Mouse (Mus musculus) CH12.LX (cell line): Measurements from ENCODE around the gene Selenos. TPM values are rescaled to one million over a fixed set of nuclear protein-coding genes. Genes with fewer than 3 reads are reported as not detected.

ENCODE experiments used
- DNase-seq: peaks from one replicate; pipeline ENCODE4 v3.0.0-alpha.2; 2013; ENCODE audit errors: extremely low read depth
- H3K27ac ChIP-seq: 2 replicates; pipeline ENCODE4 v1.5.1; 2012; ENCODE audit warnings: low read depth, mild to moderate bottlenecking, control low read depth, moderate library complexity; ENCODE audit not compliant: insufficient read depth
- H3K27me3 ChIP-seq: replicated peaks from 2 replicates; pipeline ENCODE3; 2012; ENCODE audit warnings: inconsistent platforms
- H3K36me3 ChIP-seq, 2 experiments: replicated peaks in 1 of 2; 2 replicates each; pipeline versions ENCODE3 to v1.6.1; 2012; ENCODE audit warnings: inconsistent platforms in 1 of 2, low read length in 1 of 2, mild to moderate bottlenecking in 1 of 2, mixed read lengths in 1 of 2, moderate library complexity in 1 of 2; ENCODE audit not compliant: control insufficient read depth in 1 of 2, insufficient read depth in 1 of 2
- H3K4me1 ChIP-seq, 2 experiments: 2 replicates each; pipeline ENCODE4 v1.6.1; 2012; ENCODE audit warnings: inconsistent platforms in 1 of 2, moderate library complexity in 1 of 2; ENCODE audit not compliant: insufficient read depth in 2 of 2, control insufficient read depth in 1 of 2
- H3K4me2 ChIP-seq: 2 replicates; pipeline ENCODE4 v1.6.1; 2012; ENCODE audit warnings: low read depth, mild to moderate bottlenecking, control low read depth; ENCODE audit not compliant: poor library complexity, insufficient read depth, severe bottlenecking
- H3K4me3 ChIP-seq, 3 experiments: fragments of 150-350 bp in 1 of 3; sonication (generic) in 1 of 3; replicated peaks in 1 of 3; 2 replicates each; pipeline versions ENCODE3 to v1.5.1; 2011 to 2012; ENCODE audit warnings: low read depth in 2 of 3, low read length in 2 of 3, mild to moderate bottlenecking in 2 of 3, moderate library complexity in 2 of 3, control low read depth in 1 of 3, improper control_type of control experiment in 1 of 3, inconsistent platforms in 1 of 3, mixed read lengths in 1 of 3; ENCODE audit not compliant: poor library complexity in 1 of 3
- H3K79me2 ChIP-seq: replicated peaks from 2 replicates; pipeline ENCODE4 v1.6.1; 2012; ENCODE audit warnings: mild to moderate bottlenecking, moderate library complexity; ENCODE audit not compliant: control insufficient read depth, poor library complexity, insufficient read depth, severe bottlenecking; ENCODE audit errors: extremely low read depth
- H3K9ac ChIP-seq: 2 replicates; pipeline ENCODE4 v1.6.1; 2012; ENCODE audit warnings: low read depth, mild to moderate bottlenecking, control low read depth, moderate library complexity; ENCODE audit not compliant: insufficient read depth
- H3K9me3 ChIP-seq: replicated peaks from 2 replicates; pipeline ENCODE3; 2012; ENCODE audit warnings: low read length, inconsistent platforms, mixed read lengths
- BHLHE40 ChIP-seq: IDR thresholded peaks from 2 replicates; pipeline ENCODE4 v1.6.1; 2011; ENCODE audit warnings: mild to moderate bottlenecking, low read depth, low read length, improper control_type of control experiment
- CHD2 ChIP-seq: IDR thresholded peaks from 2 replicates; pipeline ENCODE4 v1.6.1; 2011; ENCODE audit warnings: low read length, improper control_type of control experiment
- ELF1 ChIP-seq: IDR thresholded peaks from 2 replicates; pipeline ENCODE4 v1.6.1; 2014; ENCODE audit warnings: low read depth, mild to moderate bottlenecking, inconsistent platforms, low read length, improper control_type of control experiment
- ETS1 ChIP-seq: conservative IDR thresholded peaks from 2 replicates; pipeline ENCODE4 v1.6.1; 2012; ENCODE audit warnings: low read depth, mild to moderate bottlenecking, inconsistent platforms, low read length, improper control_type of control experiment, moderate library complexity
- HCFC1 ChIP-seq: IDR thresholded peaks from 2 replicates; pipeline ENCODE4 v1.6.1; 2012; ENCODE audit warnings: low read depth, mild to moderate bottlenecking, inconsistent platforms, low read length, improper control_type of control experiment
- IRF4 ChIP-seq: IDR thresholded peaks from 2 replicates; pipeline ENCODE4 v1.6.1; 2014; ENCODE audit warnings: low read depth, mild to moderate bottlenecking, inconsistent platforms, low read length, improper control_type of control experiment
- JUN ChIP-seq: IDR thresholded peaks from 2 replicates; pipeline ENCODE4 v1.6.1; 2011; ENCODE audit warnings: low read depth, mild to moderate bottlenecking, low read length, improper control_type of control experiment, moderate library complexity; ENCODE audit not compliant: insufficient read depth
- JUND ChIP-seq: conservative IDR thresholded peaks from 2 replicates; pipeline ENCODE4 v1.6.1; 2011; ENCODE audit warnings: low read depth, low read length, improper control_type of control experiment
- KAT2A ChIP-seq: IDR thresholded peaks from 2 replicates; pipeline ENCODE4 v1.6.1; 2012; ENCODE audit warnings: low read length, improper control_type of control experiment, inconsistent platforms; ENCODE audit not compliant: insufficient replicate concordance
- MAFK ChIP-seq: IDR thresholded peaks from 2 replicates; pipeline ENCODE4 v1.6.1; 2011; ENCODE audit warnings: low read length, improper control_type of control experiment; ENCODE audit not compliant: insufficient replicate concordance
- MAX ChIP-seq: IDR thresholded peaks from 2 replicates; pipeline ENCODE4 v1.6.1; 2011; ENCODE audit warnings: low read length, improper control_type of control experiment
- MEF2A ChIP-seq: IDR thresholded peaks from 2 replicates; pipeline ENCODE4 v1.6.1; 2014; ENCODE audit warnings: low read depth, mild to moderate bottlenecking, inconsistent platforms, low read length, improper control_type of control experiment, borderline replicate concordance
- MXI1 ChIP-seq: IDR thresholded peaks from 2 replicates; pipeline ENCODE4 v1.6.1; 2011; ENCODE audit warnings: mild to moderate bottlenecking, low read depth, low read length, improper control_type of control experiment
- MYC ChIP-seq: IDR thresholded peaks from 2 replicates; pipeline ENCODE4 v1.6.1; 2011; ENCODE audit warnings: low read depth, mild to moderate bottlenecking, improper control_type of control experiment, low read length
- NRF1 ChIP-seq: IDR thresholded peaks from 2 replicates; pipeline ENCODE4 v1.6.1; 2014; ENCODE audit warnings: low read depth, mild to moderate bottlenecking, inconsistent platforms, low read length, improper control_type of control experiment, moderate library complexity
- POLR2A ChIP-seq: IDR thresholded peaks from 2 replicates; pipeline ENCODE4 v1.6.1; 2011; ENCODE audit warnings: low read depth, mild to moderate bottlenecking, improper control_type of control experiment, low read length
- POLR2AphosphoS2 ChIP-seq: IDR thresholded peaks from 2 replicates; pipeline ENCODE4 v1.6.1; 2011; ENCODE audit warnings: low read depth, low read length, improper control_type of control experiment
- RAD21 ChIP-seq: IDR thresholded peaks from 2 replicates; pipeline ENCODE4 v1.6.1; 2011; ENCODE audit warnings: low read depth, mild to moderate bottlenecking, low read length, improper control_type of control experiment, moderate library complexity
- RCOR1 ChIP-seq: conservative IDR thresholded peaks from 2 replicates; pipeline ENCODE4 v1.6.1; 2012; ENCODE audit warnings: low read depth, mild to moderate bottlenecking, inconsistent platforms, low read length, improper control_type of control experiment
- SIN3A ChIP-seq: IDR thresholded peaks from 2 replicates; pipeline ENCODE4 v1.6.1; 2012; ENCODE audit warnings: low read length, improper control_type of control experiment, inconsistent platforms
- SMC3 ChIP-seq: IDR thresholded peaks from 2 replicates; pipeline ENCODE4 v1.6.1; 2011; ENCODE audit warnings: low read depth, low read length, improper control_type of control experiment
- TBP ChIP-seq: conservative IDR thresholded peaks from 2 replicates; pipeline ENCODE4 v1.6.1; 2011; ENCODE audit warnings: low read depth, low read length, improper control_type of control experiment
- USF1 ChIP-seq: IDR thresholded peaks from 2 replicates; pipeline ENCODE4 v1.6.1; 2014; ENCODE audit warnings: low read depth, mild to moderate bottlenecking, inconsistent platforms, low read length, improper control_type of control experiment
- USF2 ChIP-seq: conservative IDR thresholded peaks from 2 replicates; pipeline ENCODE4 v1.6.1; 2011; ENCODE audit warnings: low read depth, low read length, improper control_type of control experiment
- ZC3H11A ChIP-seq: IDR thresholded peaks from 2 replicates; pipeline ENCODE4 v1.6.1; 2012; ENCODE audit warnings: low read depth, mild to moderate bottlenecking, inconsistent platforms, low read length, improper control_type of control experiment
- ZNF384 ChIP-seq: IDR thresholded peaks from 2 replicates; pipeline ENCODE4 v1.6.1; 2012; ENCODE audit warnings: low read depth, low read length, improper control_type of control experiment, inconsistent platforms
- dilution Hi-C: fragments of 300-500 bp; cut with MboI; formaldehyde crosslinking; loops from 2 replicates; pipeline ENCODE4 v1.14.3; 2020; ENCODE audit warnings: low sequenced_read_pairs; ENCODE audit not compliant: extremely low pct_unique_long_range_greater_than_20kb, extremely low pct_ligation_motif_present
- in situ Hi-C: fragments of 300-500 bp; cut with MboI; formaldehyde crosslinking; loops from 3 replicates; pipeline ENCODE4 v1.14.3; 2019; ENCODE audit warnings: low sequenced_read_pairs, low pct_ligation_motif_present, low pct_unique_long_range_greater_than_20kb, mixed read lengths
- polyA plus RNA-seq: library from polyadenylated mRNA; unstranded; fragments of >175 nt; gene quantifications from 2 replicates; pipeline ENCODE4 v1.2.1, GENCODE M21; 2012; ENCODE audit warnings: low read depth; ENCODE audit not compliant: insufficient read length
- total RNA-seq, 2 experiments: library from RNA; depleted of rRNA; stranded (reverse); fragments of 300-350 nt in 1 of 2; fragments of >200 nt in 1 of 2; gene quantifications; 2 replicates each; pipeline ENCODE4 v1.2.3; 2012 to 2014

The Selenos gene
- total and polyA plus RNA-seq, 3 experiments: 75.0 to 112 (median 101) TPM

DNA sequence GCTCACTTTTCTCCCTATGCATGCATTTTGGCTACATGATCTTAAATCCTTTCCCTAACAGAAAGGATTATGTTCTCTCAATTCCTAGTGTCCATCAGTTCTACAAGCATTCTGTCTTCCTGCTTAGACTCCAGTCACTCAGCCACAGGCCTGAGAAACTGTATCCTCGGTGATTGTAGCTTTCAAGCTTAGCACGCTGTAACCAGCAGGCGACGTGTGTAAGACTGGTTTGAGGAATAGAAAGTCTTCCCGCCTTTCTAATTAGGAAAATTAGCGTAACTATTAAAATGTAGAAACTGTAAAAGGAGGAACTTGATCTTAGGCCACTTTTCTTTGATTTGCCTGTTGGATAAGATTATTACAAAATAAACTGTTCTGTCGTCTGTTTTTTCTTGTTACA is 39.3 kb downstream of the Selenos start:
- Histone ChIP-seq H3K4me1 (peaks cover 3 to 55% of the 10 kb centered on the region in 2 experiments; a peak in 3 of 4 replicates), H3K79me2 (no peaks in the 10 kb centered on the region), H3K27ac (no peak overlapping the region), H3K9ac (no peak overlapping the region), H3K4me2 (no peak overlapping the region), H3K36me3 (no peaks in the 10 kb centered on the region), H3K27me3 (peaks cover 3% of the 10 kb centered on the region), H3K4me3 (no peak overlapping the region), H3K9me3 (peaks cover 2% of the 10 kb centered on the region)
- in situ Hi-C loops (loop anchor here (10.0 kb wide), 1 partner anchor 56 kb away; no protein-coding TSS in a partner anchor), dilution Hi-C loops (no loop called here)
- no peak for DNase-seq
- no peak for TF ChIP-seq MXI1
- TF ChIP-seq POLR2AphosphoS2: no peak
- no peak for TF ChIP-seq ELF1
- TF ChIP-seq MAFK: no peak
- TF ChIP-seq RAD21: no peak
- TF ChIP-seq CHD2: no peak
- TF ChIP-seq SIN3A: no peak
- TF ChIP-seq KAT2A: no peak
- no peak for TF ChIP-seq ZC3H11A
- TF ChIP-seq MEF2A: no peak
- no peak for TF ChIP-seq TBP
- TF ChIP-seq JUN: no peak
- no peak for TF ChIP-seq ZNF384
- no peak for TF ChIP-seq USF1
- TF ChIP-seq MAX: no peak
- TF ChIP-seq MYC: no peak
- TF ChIP-seq, all 38 proteins: peak for 0

DNA sequence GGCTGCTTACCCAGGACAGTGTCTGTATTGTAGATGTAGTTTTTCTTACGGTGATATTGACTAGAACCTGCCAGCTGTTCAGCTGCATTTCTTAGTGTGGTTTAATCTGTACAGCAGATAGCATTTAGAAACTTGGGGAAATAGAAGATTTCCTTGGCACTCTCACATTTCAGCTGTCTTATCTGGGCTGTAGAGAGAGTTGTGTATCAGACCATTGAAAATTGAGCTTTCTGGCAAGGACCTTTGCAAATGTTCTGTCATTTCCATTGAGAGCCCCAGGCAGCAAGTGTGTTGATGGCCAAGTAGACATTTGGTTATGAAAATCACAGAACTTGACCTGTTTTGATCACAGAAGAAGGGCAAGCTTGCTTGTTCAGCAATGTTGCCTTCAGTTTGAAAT is 40.7 kb downstream of the Selenos start:
- no peak overlapping the region for H3K9ac ChIP-seq
- H3K36me3 ChIP-seq: peaks cover 0 to under 1% of the 10 kb centered on the region in 2 experiments
- peaks cover 3% of the 10 kb centered on the region for H3K27me3 ChIP-seq
- no peak overlapping the region for H3K4me3 ChIP-seq
- dilution Hi-C loops: no loop called here
- no peaks in the 10 kb centered on the region for H3K9me3 ChIP-seq
- peaks cover 8 to 58% of the 10 kb centered on the region in 2 experiments for H3K4me1 ChIP-seq
- no peak for DNase-seq
- TF ChIP-seq MYC: no peak
- no peak for TF ChIP-seq JUND
- TF ChIP-seq NRF1: no peak
- TF ChIP-seq ELF1: no peak
- no peak for TF ChIP-seq SIN3A
- TF ChIP-seq ZNF384: no peak
- no peak for TF ChIP-seq SMC3
- no peak for TF ChIP-seq RAD21
- TF ChIP-seq HCFC1: no peak
- TF ChIP-seq RCOR1: no peak
- no peak for TF ChIP-seq BHLHE40
- no peak for TF ChIP-seq USF2
- TF ChIP-seq POLR2A: no peak
- no peak for TF ChIP-seq ETS1
- TF ChIP-seq IRF4: no peak
- no peak overlapping the region for H3K4me2 ChIP-seq
- H3K27ac ChIP-seq: no peak overlapping the region
- H3K79me2 ChIP-seq: no peaks in the 10 kb centered on the region
- in situ Hi-C loops: no loop called here
